Mouse (Mus musculus): Measurements from ENCODE around the gene Itprid2.

Gene Itprid2

GRCm38 (mm10) chr2:79707575-79707974, 72.4 kb downstream of the Itprid2 start, which contains the start of gene Ppp1r1c:
Gene Ppp1r1c, plus strand, starts transcription at chr2:79707780.
- in situ Hi-C loops (cut with MboI): no loop called here

- in situ Hi-C loops (cut with MboI): no loop called here
Observed at GRCm38 (mm10) chr2:79713662-79714091, 78.5 kb downstream of the Itprid2 start.

GRCm38 (mm10) chr2:79714745-79715144, 79.6 kb downstream of the Itprid2 start:
- in situ Hi-C loops (cut with MboI): no loop called here

- in situ Hi-C loops (cut with MboI): no loop called here
Observed at GRCm38 (mm10) chr2:79715925-79716324, 80.8 kb downstream of the Itprid2 start.

GRCm38 (mm10) chr2:79717846-79718245, 82.7 kb downstream of the Itprid2 start:
- in situ Hi-C loops (cut with MboI): no loop called here

GRCm38 (mm10) chr2:79722415-79722814, 87.3 kb downstream of the Itprid2 start:
- in situ Hi-C loops (cut with MboI): no loop called here
